Mouse (Mus musculus): ENCODE data around the gene Pacsin2. TPM values are rescaled to one million over a fixed set of nuclear protein-coding genes. Genes with fewer than 3 reads are reported as not detected.

Gene Pacsin2
- polyA plus RNA-seq, 1 experiment from 2014 or later, result 85.4 TPM

GRCm38 (mm10) chr15:83328952-83329351 lies 135.5 kb downstream of the Pacsin2 start:
- H3K9me3 ChIP-seq (ENCODE audit: low read length), result no peaks in the 10 kb centered on the region
- H3K9ac ChIP-seq (replicated peaks; ENCODE audit: low read length), result no peak overlapping the region
- H3K27ac ChIP-seq (ENCODE audit: low read length), result no peak overlapping the region
- H3K4me1 ChIP-seq (ENCODE audit: insufficient read depth, low read length), result no peaks in the 10 kb centered on the region
- peaks cover 47% of the 10 kb centered on the region for H3K36me3 ChIP-seq (ENCODE audit: insufficient read depth, low read length)
- 82% methylated on average over 5 of the region's 5 CpGs for WGBS
- no peak for ATAC-seq (ENCODE audit: low FRiP score, low TSS enrichment)
- H3K4me2 ChIP-seq (replicated peaks; ENCODE audit: low read depth, low read length), result no peak overlapping the region
- no peak overlapping the region for H3K4me3 ChIP-seq (ENCODE audit: low read length)
- H3K27me3 ChIP-seq (ENCODE audit: insufficient read depth, low read length), result no peaks in the 10 kb centered on the region

Other genes starting within 250 kb of the Pacsin2 start
- 22.9 and 26.8 TPM in 2 replicates for gene A4galt, start 212.8 kb downstream of the Pacsin2 start, polyA plus RNA-seq (2015; fragmentation: Nextera tagmentation; extraction: Ambion mirVana)
- 39.2 and 41.1 TPM in 2 replicates for gene Arfgap3, start 114.4 kb downstream of the Pacsin2 start, polyA plus RNA-seq (2015; fragmentation: Nextera tagmentation; extraction: Ambion mirVana)
- 27.3 and 28.2 TPM in 2 replicates for gene Ttll1, start 46.3 kb upstream of the Pacsin2 start, polyA plus RNA-seq (2015; fragmentation: Nextera tagmentation; extraction: Ambion mirVana)
- gene Bik, start 62.3 kb upstream of the Pacsin2 start, polyA plus RNA-seq (2015; fragmentation: Nextera tagmentation; extraction: Ambion mirVana), result 11.7 and 11.9 TPM in 2 replicates
- 84.4 and 107 TPM in 2 replicates for gene Tspo, start 99.0 kb upstream of the Pacsin2 start, polyA plus RNA-seq (2015; fragmentation: Nextera tagmentation; extraction: Ambion mirVana)
- 38.6 and 39.0 TPM in 2 replicates for gene Mcat, start 99.2 kb upstream of the Pacsin2 start, polyA plus RNA-seq (2015; fragmentation: Nextera tagmentation; extraction: Ambion mirVana)
- gene Ttll12, start 130.6 kb upstream of the Pacsin2 start, polyA plus RNA-seq (2015; fragmentation: Nextera tagmentation; extraction: Ambion mirVana), result 38.9 and 40.8 TPM in 2 replicates

All from kidney, embryonic 16.5 days (tissue).